Mouse (Mus musculus) cerebellum, postnatal 14 days (tissue): ENCODE measurements around the gene Ech1.

Source experiments
- DNase-seq, 2 experiments: peaks; one replicate each; pipeline ENCODE4 v3.0.0; 2021; ENCODE audit warnings: mixed read lengths in 2 of 2

The Ech1 gene

GRCm38 (mm10) chr7:28820358-28821260 is 4.4 kb upstream of the Ech1 start:
- DNase-seq = no peak

- peak; percentile 70 to 77 for DNase-seq
Observed at GRCm38 (mm10) chr7:28821261-28821831, 3.7 kb upstream of the Ech1 start.

- DNase-seq = no peak
Observed at GRCm38 (mm10) chr7:28822556-28822955, 2.5 kb upstream of the Ech1 start.

- no peak for DNase-seq
Observed at GRCm38 (mm10) chr7:28822993-28823903, 1.8 kb upstream of the Ech1 start.

GRCm38 (mm10) chr7:28823932-28824331 is 1.1 kb upstream of the Ech1 start:
- no peak for DNase-seq

- peak in 1 of 2 experiments; percentile 31 for DNase-seq
Observed at GRCm38 (mm10) chr7:28825686-28826401, 827 bp downstream of the Ech1 start.

- DNase-seq = no peak
Observed at GRCm38 (mm10) chr7:28826402-28826772, 1.4 kb downstream of the Ech1 start.

- peak; percentile 49 to 57 for DNase-seq
Observed at GRCm38 (mm10) chr7:28827338-28827737, 2.3 kb downstream of the Ech1 start.

- DNase-seq = no peak
Observed at GRCm38 (mm10) chr7:28829821-28830220, 4.8 kb downstream of the Ech1 start.

GRCm38 (mm10) chr7:28830981-28831380 is 6.0 kb downstream of the Ech1 start:
- DNase-seq = no peak

GRCm38 (mm10) chr7:28831411-28832125 is 6.6 kb downstream of the Ech1 start:
- DNase-seq = no peak

GRCm38 (mm10) chr7:28832137-28832536 is 7.1 kb downstream of the Ech1 start:
- DNase-seq = no peak

- DNase-seq = no peak
Observed at GRCm38 (mm10) chr7:28833723-28834347, 8.8 kb downstream of the Ech1 start, which contains the start of gene Lgals4. TSS of gene Lgals4 (plus strand) at chr7:28833854.

- no peak for DNase-seq
Observed at GRCm38 (mm10) chr7:28836936-28837335, 11.9 kb downstream of the Ech1 start.

- DNase-seq = peak; percentile 48 to 67
Observed at GRCm38 (mm10) chr7:28838331-28838730, 13.3 kb downstream of the Ech1 start.

- DNase-seq = no peak
Observed at GRCm38 (mm10) chr7:28847273-28847672, 22.3 kb downstream of the Ech1 start.

- DNase-seq = no peak
Observed at GRCm38 (mm10) chr7:28849700-28850236, 24.8 kb downstream of the Ech1 start.

GRCm38 (mm10) chr7:28850642-28851041 is 25.6 kb downstream of the Ech1 start:
- no peak for DNase-seq

- DNase-seq = no peak
Observed at GRCm38 (mm10) chr7:28859953-28860352, 34.9 kb downstream of the Ech1 start.

GRCm38 (mm10) chr7:28860898-28861297 is 35.9 kb downstream of the Ech1 start:
- DNase-seq = no peak
